Mouse (Mus musculus) heart, adult 8-10 months (tissue): ENCODE data around the gene Kbtbd2. TPM values are rescaled to one million over a fixed set of nuclear protein-coding genes. Genes with fewer than 3 reads are reported as not detected.

Experiments used
- DNase-seq: peaks from one replicate; pipeline ENCODE4 v3.0.0; 2022; ENCODE audit warnings: low spot score
- total RNA-seq, 4 experiments: library from RNA; stranded (reverse); gene quantifications; 2 replicates each; pipeline ENCODE4 v1.2.4; 2022

Kbtbd2 gene
- 10 to 100 TPM; 23.4 to 36.2 (median 27.8) TPM for total RNA-seq

DNA sequence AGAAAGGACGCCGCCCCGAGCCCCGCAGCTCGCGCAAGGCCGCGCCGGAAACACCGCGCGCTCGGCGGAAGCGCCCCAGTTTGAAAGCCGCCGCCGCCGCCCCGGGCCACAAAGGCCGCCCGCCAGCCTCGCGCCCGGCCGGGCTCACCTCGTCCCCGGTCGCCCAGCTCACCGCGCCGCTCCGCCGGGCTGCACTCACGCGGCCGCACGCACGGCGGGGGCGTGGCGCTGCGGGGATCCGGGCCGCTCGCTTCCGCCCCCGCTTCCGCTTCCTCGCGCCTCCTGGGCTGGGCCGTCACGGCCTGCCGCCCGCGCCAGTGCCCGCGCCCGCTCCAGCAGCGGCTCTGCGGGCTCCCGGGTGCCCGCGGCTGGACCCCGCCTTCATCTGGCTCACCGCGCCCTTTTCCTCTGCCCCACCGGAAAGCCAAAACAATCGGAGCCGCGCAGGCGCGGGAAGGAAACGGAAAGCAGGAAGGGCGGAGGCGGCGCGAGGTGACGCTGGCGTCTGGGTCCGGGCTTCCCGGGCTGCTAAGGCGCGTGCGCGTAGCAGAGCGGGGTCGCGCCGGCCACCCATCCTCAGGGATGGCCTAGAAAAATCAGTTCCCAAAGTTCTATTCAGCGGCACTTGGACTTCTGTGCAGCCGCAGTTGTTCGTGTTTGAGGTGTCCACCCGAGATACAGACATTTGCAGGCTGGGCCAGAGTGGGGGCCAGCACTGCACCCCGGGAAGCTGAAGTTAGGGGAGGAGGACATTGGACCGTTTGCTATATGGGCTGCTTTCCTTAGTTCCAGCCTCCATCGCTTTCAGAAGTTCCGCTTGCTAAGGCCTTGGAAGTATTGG lies at the start of gene Kbtbd2:
TSS of gene Kbtbd2 (minus strand) at position 503 of the 841 bp plus-strand sequence.
- peak; percentile 97 for DNase-seq

DNA sequence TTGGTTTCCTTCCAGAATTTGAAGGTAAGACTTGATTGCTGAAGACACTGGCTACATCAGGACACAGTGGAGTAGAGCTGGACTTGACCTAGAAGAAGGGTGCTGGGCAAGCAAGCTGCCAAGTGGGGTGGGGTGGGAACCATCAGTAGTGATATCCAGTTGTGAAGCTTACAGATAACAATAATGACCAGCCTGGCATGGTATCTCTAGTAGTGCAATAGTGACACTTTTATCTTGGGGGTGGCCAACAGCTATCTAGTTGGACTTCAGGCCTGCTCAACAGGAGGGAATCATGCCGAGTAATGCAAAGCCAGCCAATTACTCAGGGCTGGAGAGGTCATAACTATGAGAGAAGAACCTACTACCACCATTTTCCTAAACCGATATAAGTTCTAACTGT lies 46.8 kb upstream of the Kbtbd2 start:
- DNase-seq = no peak

DNA sequence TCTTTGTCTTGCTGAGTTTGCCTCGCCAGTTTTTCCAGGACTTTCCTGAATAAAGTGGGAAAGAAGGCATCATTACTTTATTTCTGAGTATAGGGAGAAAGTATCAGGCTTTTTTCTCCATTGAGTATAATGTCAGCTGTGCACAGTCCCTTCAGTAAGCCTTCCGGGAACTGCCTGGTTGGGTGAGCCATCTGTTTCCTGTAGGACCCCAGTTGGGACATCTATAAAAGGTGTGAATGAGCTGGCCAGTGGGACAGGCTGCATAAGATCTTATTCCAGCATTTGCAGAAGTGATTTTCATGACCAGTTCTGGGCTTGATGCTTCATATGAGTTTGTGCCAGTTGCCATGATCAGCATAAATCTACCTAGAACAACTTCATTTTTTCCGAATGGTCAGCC lies 45.6 kb upstream of the Kbtbd2 start:
- DNase-seq = no peak

DNA sequence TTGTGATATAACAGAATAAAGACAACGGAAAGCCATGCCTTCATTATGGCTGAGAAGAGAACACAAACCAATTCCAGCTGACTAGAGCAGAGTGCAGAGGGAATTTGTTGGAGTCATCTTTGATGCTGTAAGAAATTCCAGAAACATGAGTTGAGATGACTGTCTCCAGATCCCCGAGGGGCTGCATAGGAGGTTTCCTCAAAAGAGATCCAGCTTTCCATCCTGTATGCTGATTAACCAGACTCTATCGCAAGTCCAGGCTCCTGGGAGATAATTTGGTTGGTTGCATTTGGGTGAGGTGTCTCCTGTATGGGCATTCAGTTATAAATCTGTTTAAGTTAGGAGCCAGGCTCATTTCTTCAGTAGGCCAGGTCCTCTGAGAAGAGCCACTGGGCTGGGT lies 40.0 kb upstream of the Kbtbd2 start:
- no peak for DNase-seq

DNA sequence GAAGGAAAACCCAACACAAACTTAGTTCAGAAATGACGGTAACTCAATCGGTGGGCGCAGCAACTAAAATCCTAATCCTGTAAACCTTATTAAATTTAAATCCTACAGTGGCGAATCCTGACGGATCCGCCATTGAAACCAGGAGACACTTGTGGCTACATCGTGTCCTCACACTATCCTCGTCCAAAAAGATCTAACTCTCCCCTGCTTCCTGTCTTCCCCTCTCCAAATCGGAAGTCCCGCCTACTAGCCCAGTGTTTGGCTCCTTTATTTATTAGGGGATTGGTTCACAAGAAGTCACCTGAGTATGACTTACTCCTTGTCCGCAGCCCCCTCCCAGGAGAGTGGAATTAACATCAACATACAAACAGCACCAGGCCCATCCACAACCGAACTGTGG lies 39.6 kb upstream of the Kbtbd2 start:
- no peak for DNase-seq

DNA sequence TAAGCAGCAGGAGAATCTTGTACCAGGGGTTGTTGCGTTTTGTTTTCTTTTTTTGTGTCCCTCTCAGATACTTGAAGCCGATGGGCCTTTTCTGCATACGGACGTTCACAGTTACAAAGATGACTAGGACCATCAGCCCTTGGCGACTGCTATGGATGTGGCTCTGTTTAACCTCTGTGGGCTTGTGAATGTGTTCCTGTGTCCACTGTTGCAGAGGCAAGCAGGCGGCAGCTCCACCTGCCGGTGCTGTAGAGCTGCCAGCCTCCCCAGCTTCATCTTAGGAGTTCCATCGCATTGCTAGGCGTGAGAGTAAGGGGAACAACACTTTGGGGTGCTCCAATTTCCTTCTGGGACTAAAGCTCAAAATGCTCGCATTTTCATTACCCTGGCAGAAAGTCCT lies 37.9 kb upstream of the Kbtbd2 start:
- no peak for DNase-seq

DNA sequence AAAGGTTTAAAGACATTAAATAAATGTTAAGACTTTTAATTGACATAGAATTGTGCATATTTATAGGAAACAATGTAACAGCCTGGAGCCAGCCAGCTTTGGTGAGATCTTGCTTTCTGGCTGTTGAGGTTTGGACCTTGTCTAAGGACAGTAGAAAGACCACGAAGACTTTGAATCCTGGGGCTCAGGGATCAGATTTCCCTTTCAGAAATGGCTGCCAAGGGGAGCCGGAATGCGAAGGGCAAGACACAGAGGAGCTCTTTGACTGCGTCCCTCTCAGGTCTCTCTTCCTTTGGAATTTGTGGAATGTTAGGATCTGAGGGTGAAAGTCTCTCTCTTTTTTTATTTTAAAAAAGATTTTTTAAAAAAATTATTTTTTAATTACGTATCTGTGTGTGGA lies 37.2 kb upstream of the Kbtbd2 start:
- no peak for DNase-seq

DNA sequence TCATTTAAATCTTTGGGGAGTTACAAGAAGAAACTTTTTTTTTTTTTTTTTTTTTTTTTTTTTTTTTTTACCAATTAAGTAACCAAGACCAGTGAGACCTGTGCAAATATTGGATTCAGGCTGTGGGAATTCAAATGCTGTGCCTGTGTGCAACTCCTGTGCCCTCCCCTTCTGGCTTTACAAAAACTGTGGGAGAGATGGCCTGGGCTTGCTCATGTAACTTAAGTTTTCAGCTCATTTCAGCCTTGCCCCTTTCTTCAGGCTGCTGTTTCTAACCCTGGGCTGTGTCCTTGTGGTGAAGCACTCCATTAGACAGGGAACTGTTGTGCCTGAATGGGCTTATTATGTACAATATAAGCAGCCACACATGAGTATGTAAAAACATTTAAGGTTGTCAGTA lies 35.2 kb upstream of the Kbtbd2 start:
- no peak for DNase-seq

DNA sequence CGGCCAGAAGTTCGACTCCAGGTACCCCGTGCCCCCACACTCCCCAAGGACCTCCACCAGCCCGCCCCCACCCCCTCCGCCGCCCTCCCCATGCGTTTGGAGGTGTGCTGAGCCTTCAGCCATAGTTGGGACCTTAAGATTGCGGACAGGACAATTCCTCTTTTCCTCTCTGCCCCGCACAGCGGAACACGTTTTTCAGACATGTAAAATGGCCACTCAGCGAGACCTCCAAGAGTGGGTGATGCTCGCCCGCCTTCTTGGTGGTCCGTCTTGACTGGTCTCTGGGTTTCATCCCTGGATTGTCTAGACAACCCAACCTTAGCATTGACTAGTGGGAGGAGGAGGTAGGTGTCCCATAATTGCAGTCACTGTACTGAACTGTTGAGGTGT lies 34.8 kb upstream of the Kbtbd2 start:
- DNase-seq = peak; percentile 11

DNA sequence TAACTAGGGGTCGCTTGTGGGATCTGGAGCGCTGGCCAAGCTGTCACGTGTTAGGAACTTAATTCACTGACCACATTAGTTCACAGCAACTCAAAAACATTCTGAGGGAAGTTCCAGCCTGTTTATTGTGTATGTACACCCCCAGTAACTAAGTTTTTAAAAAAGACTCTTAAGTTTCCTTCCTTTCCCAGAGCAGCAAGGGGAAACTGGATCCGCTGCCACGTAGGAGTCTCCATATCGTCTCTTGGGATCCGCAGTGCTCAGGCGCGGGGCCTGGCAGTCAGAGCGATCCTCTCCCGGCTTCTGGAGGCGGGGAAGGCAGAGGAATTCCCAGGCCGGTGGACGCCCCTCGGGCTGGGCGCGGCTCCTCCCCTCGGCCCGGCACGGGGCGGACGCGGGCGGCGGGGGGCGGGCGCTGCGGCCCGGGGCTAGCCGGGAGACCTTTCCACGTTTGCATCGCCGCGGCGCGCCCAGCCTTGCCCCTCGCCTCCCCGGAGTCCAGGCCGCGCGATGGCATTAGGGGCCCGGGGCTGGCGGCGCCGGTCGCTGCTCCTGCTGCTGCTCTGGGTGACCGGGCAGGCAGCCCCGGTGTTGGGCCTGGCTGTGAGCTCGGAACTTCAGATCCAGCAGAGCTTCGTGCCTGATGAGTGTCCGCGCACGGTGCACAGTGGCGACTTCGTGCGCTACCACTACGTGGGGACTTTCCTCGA lies 34.2 kb upstream of the Kbtbd2 start, which contains the start of gene Fkbp9:
TSS of gene Fkbp9 (plus strand) at position 363 of the 710 bp plus-strand sequence.
- peak; percentile 89 for DNase-seq

DNA sequence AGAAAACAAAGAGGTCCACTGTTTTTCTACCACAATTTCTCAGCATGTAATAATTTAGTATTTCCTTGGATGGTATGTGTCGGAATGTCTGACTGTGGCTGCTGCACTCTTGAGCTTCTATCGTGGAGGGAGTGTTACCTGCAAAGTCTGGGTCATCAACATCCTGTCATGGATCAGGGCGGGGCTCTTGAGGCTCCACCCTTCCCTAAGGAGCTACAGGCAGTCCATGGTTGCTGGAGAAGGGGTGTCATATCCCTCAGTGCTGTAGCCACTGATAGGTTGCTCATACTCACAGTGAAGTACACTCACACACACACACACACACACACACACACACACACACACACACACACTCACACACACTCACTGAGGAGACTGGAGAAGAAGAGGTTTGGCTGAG lies 28.0 kb upstream of the Kbtbd2 start:
- no peak for DNase-seq

DNA sequence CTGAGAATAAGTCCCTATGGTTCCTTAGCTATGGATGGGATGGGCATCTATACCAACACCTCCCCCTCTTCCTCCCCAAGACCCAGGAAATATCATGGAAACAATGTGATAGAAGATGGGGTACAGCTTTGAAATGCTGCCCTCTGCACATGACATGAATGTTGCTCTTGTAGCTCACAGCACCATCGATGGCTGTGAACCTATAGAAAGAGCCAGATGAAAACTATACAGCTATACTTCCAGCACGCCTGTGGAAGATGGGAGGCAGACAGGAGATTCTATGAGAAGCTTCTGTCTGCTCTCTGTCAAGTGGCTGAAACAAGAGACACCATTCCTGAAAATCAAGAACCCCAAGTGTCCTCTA lies 21.5 kb upstream of the Kbtbd2 start:
- DNase-seq = no peak

DNA sequence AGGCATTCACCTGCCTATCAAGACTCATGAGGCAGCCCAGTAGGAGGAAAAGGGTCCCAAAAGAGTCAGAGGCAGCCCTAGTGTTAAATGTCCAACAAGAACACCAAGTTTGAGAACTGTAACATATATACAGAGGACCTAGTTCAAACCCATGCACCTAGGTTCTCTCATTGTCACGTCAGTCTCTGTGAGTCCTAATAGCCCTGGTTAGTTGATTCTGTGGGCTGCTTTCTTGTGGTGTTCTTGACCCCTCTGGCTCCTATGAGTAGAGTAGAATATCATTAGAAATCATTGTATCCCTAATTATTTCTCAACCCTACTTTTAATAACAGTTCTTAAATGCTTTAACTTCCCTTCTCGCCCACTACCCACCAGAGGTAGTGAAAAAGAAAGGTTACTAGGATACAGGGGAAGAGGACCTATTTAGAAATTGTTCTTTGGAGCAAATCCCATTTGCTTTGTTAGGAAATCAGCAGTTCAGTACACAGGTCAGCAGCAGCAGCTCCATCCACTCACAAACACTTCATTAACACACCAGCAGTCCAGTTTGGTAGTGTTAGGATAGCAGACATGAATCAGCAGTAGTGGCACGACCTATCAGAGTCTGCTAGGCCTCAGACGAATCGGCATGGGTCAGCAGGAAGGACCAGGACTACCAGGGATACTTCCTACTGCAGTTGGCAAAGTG lies 21.0 kb upstream of the Kbtbd2 start:
- DNase-seq = no peak

DNA sequence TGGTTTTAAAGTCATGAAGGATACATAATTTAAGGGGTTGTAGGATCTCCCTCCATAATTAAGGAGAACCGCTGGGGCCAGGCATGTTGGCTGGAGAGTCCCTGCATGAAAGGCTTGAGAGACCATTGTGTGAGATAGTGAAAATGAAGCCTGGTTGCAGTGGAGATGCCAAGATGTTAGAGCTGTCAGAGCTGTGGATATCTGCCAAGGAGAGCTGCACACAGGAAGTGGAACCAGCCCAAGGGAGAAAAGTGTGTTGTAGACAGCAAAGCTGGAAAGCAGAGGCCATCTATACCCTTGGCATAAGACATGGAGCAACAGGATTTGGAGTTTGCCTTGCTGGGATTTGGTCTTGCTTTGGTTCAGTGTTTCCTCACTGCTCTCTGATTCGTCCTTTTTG lies 15.7 kb upstream of the Kbtbd2 start:
- DNase-seq = no peak

DNA sequence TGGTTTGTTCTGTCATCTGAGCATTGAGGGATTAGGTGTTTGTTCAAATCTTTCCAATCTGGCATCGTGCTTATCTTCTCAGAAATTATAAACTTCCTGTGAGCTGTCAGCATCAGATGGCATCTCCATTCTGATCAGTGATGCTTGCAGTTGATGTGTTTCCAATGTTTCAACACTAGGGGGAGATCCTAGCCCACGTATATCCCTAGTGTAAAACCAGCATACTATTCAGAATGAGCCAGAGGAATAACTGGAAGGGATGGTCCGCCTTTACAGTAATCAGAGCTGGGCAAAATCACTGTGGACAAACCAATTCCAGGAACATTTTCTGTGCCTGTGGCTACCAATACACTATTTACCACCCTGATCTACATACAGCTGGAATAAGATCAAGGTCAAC lies 11.0 kb upstream of the Kbtbd2 start:
- peak; percentile 62 for DNase-seq

DNA sequence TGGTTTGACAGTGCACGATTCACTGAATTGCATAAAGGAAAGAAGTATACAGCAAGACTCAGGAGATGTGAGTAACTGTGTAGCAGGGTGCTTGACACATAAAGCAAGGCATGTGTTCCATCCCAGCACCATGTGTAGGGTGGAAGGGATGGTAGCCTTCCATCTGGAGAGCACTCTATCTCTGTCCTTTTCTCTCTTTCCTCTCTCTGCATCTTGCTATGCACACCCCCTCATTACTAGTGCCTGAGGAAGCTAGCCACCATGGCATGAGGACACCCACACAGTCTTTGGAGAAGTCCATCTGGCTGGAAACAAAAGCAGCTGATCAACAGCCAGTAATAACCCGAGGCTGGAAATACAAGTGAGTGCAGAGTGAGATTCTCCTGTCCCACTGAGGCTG lies 8.6 kb upstream of the Kbtbd2 start:
- no peak for DNase-seq

DNA sequence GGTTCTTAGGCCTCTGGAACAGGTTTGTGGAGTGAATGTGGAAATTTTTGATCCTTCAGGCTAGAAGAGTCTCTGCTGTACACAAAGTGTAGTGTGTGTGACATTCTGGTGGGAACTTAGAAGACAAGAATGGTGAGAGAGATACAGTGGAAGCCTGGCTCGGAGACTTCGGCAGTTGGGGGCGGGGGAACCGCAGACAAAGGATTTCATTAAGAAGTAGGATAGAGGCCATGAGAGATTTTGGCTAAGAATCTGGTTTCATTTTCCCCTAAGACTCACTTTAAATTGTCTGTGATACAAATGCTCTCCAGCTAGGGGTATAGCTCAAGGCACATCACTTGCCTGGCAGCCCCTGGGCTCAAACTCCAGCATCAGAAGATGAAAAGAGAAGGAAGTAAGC lies 7.4 kb upstream of the Kbtbd2 start:
- DNase-seq = no peak

DNA sequence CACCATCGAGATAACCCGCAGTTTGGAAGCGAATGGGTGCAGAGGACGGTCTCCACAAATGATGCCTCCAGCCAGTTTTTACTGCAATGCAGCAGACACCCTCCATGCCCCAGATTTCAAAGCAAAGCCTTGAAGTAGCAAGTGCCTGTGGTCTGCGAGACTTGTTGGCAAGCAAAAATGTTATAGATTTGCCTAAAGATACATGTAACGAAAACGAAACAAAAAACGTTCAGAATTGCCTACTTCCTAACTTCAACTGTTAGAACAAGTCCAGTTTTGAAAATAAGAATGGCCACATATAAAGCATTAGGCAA lies 496 bp upstream of the Kbtbd2 start:
- DNase-seq = no peak

DNA sequence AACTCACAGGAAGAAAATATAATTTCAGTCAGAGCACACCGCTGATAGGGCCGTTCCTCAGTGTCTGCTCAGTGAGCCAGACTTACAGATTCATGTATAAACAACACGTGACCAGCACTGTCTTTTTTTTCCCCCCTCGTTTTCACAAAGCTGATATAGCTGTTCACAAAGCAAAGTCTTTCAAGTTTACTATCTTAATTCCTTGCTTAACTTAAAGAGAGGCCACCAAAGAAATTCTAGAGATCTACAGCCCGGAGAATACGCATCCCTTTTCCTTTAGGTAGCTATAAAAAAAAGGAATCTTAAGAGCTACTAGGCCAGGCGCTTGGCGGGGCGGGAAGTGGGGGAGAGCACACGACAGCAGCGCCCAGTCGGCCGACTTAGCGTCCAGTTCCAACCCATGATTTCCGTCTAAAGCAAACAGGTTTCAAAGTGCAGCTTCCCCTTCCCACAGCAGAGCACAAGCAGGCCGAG lies 908 bp downstream of the Kbtbd2 start:
- peak; percentile 35 for DNase-seq

DNA sequence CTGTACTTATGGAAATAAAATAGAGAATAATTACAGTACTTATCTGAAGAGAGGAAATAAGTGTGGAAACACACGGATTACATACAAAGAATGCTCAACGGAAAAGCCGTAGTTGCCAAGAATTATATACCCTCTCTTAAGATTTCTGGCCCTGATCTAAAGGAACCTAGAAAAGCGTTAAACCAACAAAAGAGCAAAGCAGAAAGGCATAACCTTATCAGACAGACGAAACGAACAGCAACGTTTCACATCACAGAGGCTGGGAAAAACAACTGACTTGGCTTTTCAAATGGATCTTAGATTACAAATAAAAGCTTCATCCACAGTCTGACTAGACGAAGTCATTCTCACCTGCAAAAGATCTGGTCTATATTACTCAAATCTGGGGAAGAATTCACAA lies 1.4 kb downstream of the Kbtbd2 start:
- DNase-seq = no peak

DNA sequence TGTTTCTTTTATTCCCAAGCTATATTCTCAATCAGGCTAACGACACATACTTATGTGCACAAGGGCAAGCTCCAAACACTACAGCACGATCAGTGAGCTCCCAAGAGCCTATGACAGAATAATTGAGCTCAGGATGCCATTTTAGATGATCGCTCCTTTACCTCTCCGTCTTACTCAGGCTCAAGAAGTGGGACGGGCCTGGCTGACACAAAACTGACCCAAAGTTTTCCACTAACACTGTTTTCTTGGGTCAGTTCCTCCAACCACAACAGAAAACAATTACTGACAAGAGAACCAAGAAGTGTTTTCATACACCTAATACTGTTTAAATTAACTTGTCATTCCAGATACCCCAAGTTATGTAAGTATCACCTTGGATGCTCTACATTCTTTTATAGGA lies 2.8 kb downstream of the Kbtbd2 start:
- DNase-seq = no peak

DNA sequence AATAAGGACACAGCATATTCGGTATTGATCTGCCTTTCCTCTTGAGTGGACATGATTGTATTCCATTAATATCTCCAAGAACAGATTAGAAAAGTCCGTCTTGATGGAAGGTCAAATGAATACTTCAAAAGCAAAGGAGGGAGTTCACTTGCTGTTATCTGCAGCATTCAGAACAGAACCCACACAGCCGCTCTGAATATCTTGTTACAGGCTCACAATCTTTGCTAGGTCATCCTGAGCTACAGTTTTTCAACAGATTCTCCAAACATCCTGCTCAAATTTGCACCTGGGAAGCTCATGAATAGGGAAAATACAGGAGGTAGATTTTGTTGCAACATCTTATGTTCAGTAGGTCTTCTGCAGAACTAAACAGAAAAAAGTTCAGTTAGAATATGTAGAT lies 8.3 kb downstream of the Kbtbd2 start:
- no peak for DNase-seq

DNA sequence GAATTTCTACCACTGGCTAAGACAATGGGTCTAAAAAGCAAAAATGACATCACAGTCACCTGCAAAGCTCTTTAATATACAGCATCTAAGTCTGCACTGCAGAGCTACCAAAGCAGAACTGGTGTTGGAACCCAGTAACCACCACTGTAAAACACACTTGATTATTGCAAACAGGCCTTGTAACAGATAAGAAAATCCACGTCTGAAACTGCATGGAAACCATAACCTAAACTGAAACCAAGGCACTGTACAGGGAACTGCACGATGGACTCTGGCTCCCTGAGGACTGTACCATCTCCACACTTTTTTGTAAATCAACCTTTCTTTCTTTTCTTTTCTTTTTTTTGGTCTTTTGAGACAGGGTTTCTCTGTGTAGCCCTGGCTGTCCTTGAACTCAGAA lies 9.9 kb downstream of the Kbtbd2 start:
- no peak for DNase-seq
